Mouse (Mus musculus) hematopoietic multipotent progenitor cell, adult 10-12 weeks (in vitro differentiated cells): ENCODE results near the gene Tmem59l. TPM values are rescaled to one million over a fixed set of nuclear protein-coding genes. Genes with fewer than 3 reads are reported as not detected.

Experiments used
- polyA plus RNA-seq: library from polyadenylated mRNA; stranded (reverse); fragments of >175 nt; gene quantifications from 2 replicates; pipeline ENCODE4 v1.2.3, GENCODE M21; 2012; ENCODE audit warnings: low replicate concordance

The Tmem59l gene
- polyA plus RNA-seq, result 0.34 TPM in 1 of 2 replicates, not detected in the other

GRCm38 (mm10) chr8:70486941-70487520, at the start of gene Tmem59l:
Gene Tmem59l, minus strand, starts transcription at chr8:70487358.

DNA sequence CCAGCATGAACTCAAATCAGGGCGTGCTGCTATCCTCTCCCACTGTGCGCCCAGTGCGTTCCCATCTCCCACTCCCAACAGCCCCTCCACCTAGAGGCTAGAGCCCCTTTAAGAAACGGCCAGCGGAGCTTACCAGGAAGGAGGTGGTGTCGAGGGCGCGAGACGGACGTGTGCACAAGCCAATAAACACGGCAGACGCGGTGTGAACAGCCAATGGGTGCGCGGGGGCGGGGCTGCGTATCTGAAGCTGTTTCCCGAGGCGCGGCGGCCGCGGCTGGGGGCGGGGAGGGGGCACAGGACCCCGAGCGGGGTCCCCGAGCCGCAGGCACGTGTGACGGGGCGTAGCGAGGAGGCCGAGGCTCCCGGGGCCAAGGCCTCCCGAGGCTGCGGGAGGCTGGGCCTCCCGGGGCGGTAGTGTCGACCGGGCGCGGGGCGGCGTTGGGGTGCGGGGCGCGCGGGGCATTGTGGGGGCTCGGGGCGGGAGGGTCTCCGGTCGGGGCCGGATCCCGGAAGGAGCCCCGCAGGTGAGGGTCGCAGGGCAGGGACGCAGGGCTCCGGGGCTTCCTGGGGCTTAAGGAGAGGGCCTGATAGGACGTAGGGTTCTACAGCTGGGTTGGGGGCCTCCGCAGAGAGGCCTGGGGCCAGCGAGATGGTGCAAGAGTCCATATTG, 40.5 kb upstream of the Tmem59l start, which contains the start of the genes Fkbp8 and Kxd1:
Gene Fkbp8 (plus strand): TSS at position 213 of the 670 bp plus-strand sequence.
Gene Kxd1 (minus strand): TSS at position 445 of the 670 bp plus-strand sequence.

GRCm38 (mm10) chr8:70510228-70510915, 23.2 kb upstream of the Tmem59l start, which contains the start of gene Uba52:
Gene Uba52, minus strand, starts transcription at chr8:70510801.

DNA sequence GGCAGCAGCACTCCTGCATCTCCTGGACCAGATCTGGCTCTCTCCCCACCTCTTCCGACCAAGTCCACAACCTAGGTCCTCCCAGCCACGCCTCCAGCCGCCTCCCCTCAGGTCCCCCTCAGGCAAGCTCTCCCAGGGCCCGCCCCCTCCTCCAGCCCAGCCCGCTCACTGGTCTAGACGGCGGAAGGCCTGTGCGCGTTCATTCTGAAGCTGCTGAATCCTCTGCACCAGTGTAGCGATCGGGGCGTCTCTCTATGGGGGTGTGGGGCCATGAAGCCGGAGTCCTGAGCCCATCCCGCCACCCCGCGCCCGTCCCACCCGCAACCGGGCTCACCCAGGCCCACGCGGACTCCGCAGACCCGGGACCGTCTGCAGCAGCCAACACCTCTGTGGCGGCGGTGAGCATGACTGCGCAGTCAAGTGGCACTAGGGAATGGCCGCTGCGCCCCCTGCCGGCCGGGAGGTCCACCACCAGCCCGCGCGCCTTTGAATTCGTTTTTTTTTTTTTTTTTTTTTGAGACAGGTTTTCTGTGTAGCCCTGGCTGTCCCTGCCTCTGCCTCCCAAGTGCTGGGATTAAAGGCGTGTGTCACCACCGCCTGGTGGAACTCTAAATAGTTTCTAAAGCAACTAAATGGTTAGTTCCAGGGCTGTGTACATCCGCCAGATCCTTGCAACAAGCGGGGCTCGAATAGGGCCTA, 19.3 kb upstream of the Tmem59l start, which contains the start of gene Rex1bd:
Gene Rex1bd (minus strand): TSS at position 425 of the 699 bp plus-strand sequence.

GRCm38 (mm10) chr8:70492664-70493640, 5.8 kb upstream of the Tmem59l start, which contains the start of gene Crlf1:
Gene Crlf1, plus strand, starts transcription at chr8:70493158.

GRCm38 (mm10) chr8:70476333-70477268, 10.6 kb downstream of the Tmem59l start, which contains the start of gene Klhl26:
Gene Klhl26, minus strand, starts transcription at chr8:70476968.

DNA sequence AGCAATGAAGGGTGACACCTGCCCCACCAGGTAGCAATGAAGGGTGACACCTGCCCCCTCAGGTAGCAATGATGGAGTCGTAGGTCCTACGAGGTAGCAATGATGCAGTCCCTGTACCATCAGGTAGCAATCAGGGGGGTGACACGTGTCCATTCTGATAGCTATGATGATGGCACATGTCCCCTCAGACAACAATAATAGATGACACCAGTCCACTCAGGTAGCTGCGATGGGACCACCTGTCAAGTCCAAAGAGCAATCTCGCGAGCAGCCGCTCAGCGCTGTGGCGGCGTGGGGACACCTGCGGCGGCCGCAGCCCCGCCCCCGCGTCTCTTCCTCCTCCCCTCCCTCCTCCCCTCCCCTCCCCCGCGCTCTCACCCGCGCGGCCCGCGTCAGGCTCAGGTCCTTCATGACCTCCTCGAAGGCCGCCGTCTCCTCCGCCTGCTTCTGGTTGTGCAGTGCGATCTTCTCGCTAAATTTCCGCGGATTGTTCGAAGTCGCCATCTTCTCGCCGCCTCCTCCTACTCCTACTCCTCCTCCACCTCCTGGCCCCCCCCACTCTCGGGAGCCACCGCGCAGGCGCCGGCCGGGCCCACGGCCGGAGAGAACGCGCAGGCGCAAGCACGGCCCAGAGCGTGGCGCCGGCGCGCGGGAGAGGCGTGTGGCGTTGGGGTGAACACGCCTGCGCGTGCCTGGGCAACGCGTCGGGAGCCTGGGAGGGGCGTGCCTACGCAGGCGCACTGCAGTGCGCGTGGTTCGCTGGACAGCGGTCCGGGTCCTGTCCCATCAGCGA, 47.9 kb downstream of the Tmem59l start, which contains the start of gene Crtc1:
Gene Crtc1 (minus strand): TSS at position 525 of the 793 bp plus-strand sequence.

Other genes with a start within 250 kb of the Tmem59l start
- 14.2 and 18.3 TPM in 2 replicates for gene Homer3, start 204.5 kb downstream of the Tmem59l start, polyA plus RNA-seq
- 25.7 and 31.1 TPM in 2 replicates for gene Ddx49, start 184.9 kb downstream of the Tmem59l start, polyA plus RNA-seq
- gene Cope, start 184.8 kb downstream of the Tmem59l start, polyA plus RNA-seq, result 177 and 198 TPM in 2 replicates
- gene Cers1, start 171.6 kb downstream of the Tmem59l start, polyA plus RNA-seq, result 0.26 and 1.4 TPM in 2 replicates
- 0.27 and 0.54 TPM in 2 replicates for gene Gdf1, start 157.5 kb downstream of the Tmem59l start, polyA plus RNA-seq
- gene Upf1, start 134.1 kb downstream of the Tmem59l start, polyA plus RNA-seq, result 89.7 and 137 TPM in 2 replicates
- 0.09 and 0.41 TPM in 2 replicates for gene Comp, start 113.8 kb downstream of the Tmem59l start, polyA plus RNA-seq
- gene Crtc1, start 47.8 kb downstream of the Tmem59l start, polyA plus RNA-seq, result 23.0 and 38.0 TPM in 2 replicates
- 7.5 and 7.9 TPM in 2 replicates for gene Klhl26, start 10.4 kb downstream of the Tmem59l start, polyA plus RNA-seq
- 0.13 and 0.34 TPM in 2 replicates for gene Crlf1, start 5.8 kb upstream of the Tmem59l start, polyA plus RNA-seq
- 130 and 215 TPM in 2 replicates for gene Rex1bd, start 19.4 kb upstream of the Tmem59l start, polyA plus RNA-seq
- gene Uba52, start 23.4 kb upstream of the Tmem59l start, polyA plus RNA-seq, result 756 and 1,789 TPM in 2 replicates
- 658 and 1,767 TPM in 2 replicates for gene Fkbp8, start 40.4 kb upstream of the Tmem59l start, polyA plus RNA-seq
- 25.8 and 38.2 TPM in 2 replicates for gene Kxd1, start 40.6 kb upstream of the Tmem59l start, polyA plus RNA-seq
- 46.8 and 56.3 TPM in 2 replicates for gene Ell, start 52.1 kb upstream of the Tmem59l start, polyA plus RNA-seq
- 123 and 176 TPM in 2 replicates for gene Isyna1, start 107.0 kb upstream of the Tmem59l start, polyA plus RNA-seq
- 364 and 1,497 TPM in 2 replicates for gene Ssbp4, start 121.5 kb upstream of the Tmem59l start, polyA plus RNA-seq
- gene Lrrc25, start 128.8 kb upstream of the Tmem59l start, polyA plus RNA-seq, result 40.3 and 51.0 TPM in 2 replicates
- gene Gdf15, start 145.1 kb upstream of the Tmem59l start, polyA plus RNA-seq, result 0.58 and 1.2 TPM in 2 replicates
- gene Pgpep1, start 173.0 kb upstream of the Tmem59l start, polyA plus RNA-seq, result 3.4 and 3.7 TPM in 2 replicates
- gene Lsm4, start 185.9 kb upstream of the Tmem59l start, polyA plus RNA-seq, result 257 and 405 TPM in 2 replicates
- gene Jund, start 211.6 kb upstream of the Tmem59l start, polyA plus RNA-seq, result 801 and 2,923 TPM in 2 replicates
- gene Iqcn, start 216.1 kb upstream of the Tmem59l start, polyA plus RNA-seq, result 0.03 TPM in 1 of 2 replicates, not detected in the other
- gene Gm3336, start 231.2 kb upstream of the Tmem59l start, polyA plus RNA-seq, result 0.20 TPM in 1 of 2 replicates, not detected in the other
- gene Pde4c, start 236.4 kb upstream of the Tmem59l start, polyA plus RNA-seq, result 8.2 and 8.4 TPM in 2 replicates